Mouse (Mus musculus) left cerebral cortex, postnatal 10 days (tissue): ENCODE measurements around the gene Slc35e2. TPM values are rescaled to one million over a fixed set of nuclear protein-coding genes. Genes with fewer than 3 reads are reported as not detected.
"Not testable (repeated sequence)": the region's sequence is repeated elsewhere in the genome, so short reads cannot be mapped to it uniquely, and the experiment has no call there.

ENCODE experiments used
- DNase-seq, 2 experiments: peaks; one replicate each; pipeline ENCODE4 v3.0.0; 2021 to 2022; ENCODE audit warnings: low spot score in 2 of 2, mixed read lengths in 1 of 2; ENCODE audit errors: extremely low spot score in 1 of 2
- intact Hi-C: fragments of 180-260 bp; cut with DNase I; formaldehyde crosslinking; loops from one replicate; pipeline ENCODE4 v1.15.1; 2025
- total RNA-seq, 2 experiments: library from RNA; stranded (reverse); gene quantifications; 2 replicates each; pipeline ENCODE4 v1.2.3; 2021

Slc35e2 gene
- total RNA-seq, 2 experiments from 2014 or later, result 44.1 to 45.2 TPM

DNA sequence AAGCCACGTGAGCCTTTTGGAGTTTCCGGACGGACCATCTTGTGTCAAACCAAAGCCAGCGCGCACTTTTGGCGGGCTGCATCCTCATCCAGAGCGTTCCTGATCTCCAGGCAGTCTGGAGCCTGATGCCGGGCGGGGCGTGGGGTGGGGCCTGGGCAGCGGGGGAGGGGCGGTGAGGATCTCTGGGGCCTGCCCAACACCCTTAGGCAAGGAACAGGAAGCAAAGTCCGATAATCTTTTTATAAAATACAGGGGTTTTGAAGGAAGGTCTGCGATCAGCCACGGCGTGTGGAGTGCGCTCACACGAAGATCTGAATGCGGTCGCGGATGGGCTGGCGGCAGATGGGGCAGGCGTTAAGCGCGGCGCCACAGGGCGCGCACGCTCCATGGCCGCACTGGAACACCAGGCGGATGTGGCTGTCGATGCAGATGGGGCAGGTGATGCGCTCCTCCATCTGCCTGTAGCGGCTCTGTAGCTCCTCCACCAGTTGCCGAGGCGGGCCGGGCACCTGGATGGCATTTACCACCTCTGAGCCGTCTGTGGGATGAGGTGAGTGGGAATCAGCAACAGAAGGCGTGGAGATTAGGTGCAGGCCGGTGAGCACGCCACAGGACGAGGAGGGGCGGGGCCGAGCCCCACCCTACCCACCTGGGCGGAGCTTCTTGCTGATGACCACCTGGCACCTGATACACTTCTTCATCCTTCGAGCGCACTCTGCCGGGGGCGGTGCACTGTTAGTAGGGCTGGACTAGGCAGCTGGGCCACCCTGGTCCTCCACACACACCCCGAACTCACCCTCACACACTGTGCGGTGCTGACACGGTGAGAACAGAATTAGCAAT lies 53.5 kb downstream of the Slc35e2 start:
- intact Hi-C loops, result no loop called here
- peak in 1 of 2 experiments; percentile 64 for DNase-seq

GRCm38 (mm10) chr4:155656214-155656751 lies 55.1 kb downstream of the Slc35e2 start:
- intact Hi-C loops, result no loop called here
- peak in 1 of 2 experiments; percentile 21 for DNase-seq

GRCm38 (mm10) chr4:155658961-155659360 lies 57.7 kb downstream of the Slc35e2 start:
- intact Hi-C loops, result no loop called here

DNA sequence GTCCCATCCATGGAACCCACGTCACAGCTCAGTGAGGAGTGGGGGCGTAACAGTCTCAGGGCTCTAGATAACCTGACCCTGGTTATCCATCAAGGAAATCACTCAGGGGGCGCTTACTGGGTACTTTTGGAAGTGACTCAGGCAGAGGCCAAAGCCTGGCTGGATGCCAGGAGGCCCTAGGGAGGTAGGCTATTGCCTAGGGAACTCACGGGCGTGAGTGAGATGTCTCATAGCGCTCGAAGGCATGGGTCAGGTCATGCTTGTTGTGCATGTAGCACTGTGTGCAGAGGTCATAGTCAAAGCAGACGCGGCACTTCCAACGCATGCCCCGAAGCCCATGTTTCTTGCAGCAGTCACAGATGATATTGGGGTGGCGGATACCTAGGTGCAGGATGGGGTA lies 59.4 kb downstream of the Slc35e2 start:
- DNase-seq, result no peak
- intact Hi-C loops, result no loop called here

More at GRCm38 (mm10) chr4:155658961-155659360, 57.7 kb downstream of the Slc35e2 start:
- DNase-seq, result no peak

- no peak for DNase-seq
- intact Hi-C loops, result no loop called here
Measured at GRCm38 (mm10) chr4:155666903-155667302, 65.7 kb downstream of the Slc35e2 start.

GRCm38 (mm10) chr4:155668689-155669597 lies 67.7 kb downstream of the Slc35e2 start, which contains the start of gene Mib2:
Gene Mib2 (minus strand): TSS chr4:155669198.
- intact Hi-C loops, result no loop called here

GRCm38 (mm10) chr4:155669598-155670075 lies 68.4 kb downstream of the Slc35e2 start:
- intact Hi-C loops, result no loop called here
- no peak for DNase-seq

More at GRCm38 (mm10) chr4:155668689-155669597, 67.7 kb downstream of the Slc35e2 start, which contains the start of gene Mib2:
- DNase-seq, result peak; percentile 95 to 99

- DNase-seq, intact Hi-C loops: not testable (repeated sequence)
Measured at GRCm38 (mm10) chr4:155670236-155670635, 69.0 kb downstream of the Slc35e2 start.

DNA sequence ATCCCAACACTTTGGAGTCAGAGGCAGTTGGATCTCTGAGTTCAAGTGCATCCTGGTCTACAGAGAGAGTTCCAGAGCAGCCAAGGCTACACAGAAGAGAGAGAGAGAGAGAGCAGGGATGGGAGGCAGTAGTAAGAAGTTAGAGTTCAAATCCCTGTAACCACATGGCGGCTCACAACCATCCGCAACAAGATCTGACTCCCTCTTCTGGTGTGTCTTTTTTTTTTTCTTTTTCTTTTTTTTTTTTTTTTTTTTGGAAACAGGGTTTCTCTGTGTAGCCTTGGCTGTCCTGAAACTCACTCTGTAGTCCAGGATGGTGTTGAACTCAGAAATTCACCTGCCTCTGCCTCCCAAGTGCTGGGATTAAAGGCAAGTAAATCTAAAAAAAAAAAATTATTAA lies 70.9 kb downstream of the Slc35e2 start:
- intact Hi-C loops, result no loop called here
- no peak for DNase-seq

Other genes starting within 250 kb of the Slc35e2 start
- gene Prkcz, start 240.1 kb upstream of the Slc35e2 start, total RNA-seq, result 100 to 1,000 TPM; 174 to 187 TPM
- 10 to 100 TPM; 33.0 to 34.9 TPM for gene Gabrd, start 203.3 kb upstream of the Slc35e2 start, total RNA-seq
- gene Cfap74, start 192.2 kb upstream of the Slc35e2 start, total RNA-seq, result 10 to 100 TPM; 10.1 to 10.6 TPM
- 1 to 10 TPM in 1 of 2 experiments, not detected in 1; 2.4 TPM for gene Tmem52, start 132.3 kb upstream of the Slc35e2 start, total RNA-seq
- 1,000 to 10,000 TPM; 1,230 to 1,248 TPM for gene Gnb1, start 110.1 kb upstream of the Slc35e2 start, total RNA-seq
- 10 to 100 TPM; 47.9 TPM for gene Nadk, start 39.0 kb upstream of the Slc35e2 start, total RNA-seq
- gene Cdk11b, start 23.4 kb downstream of the Slc35e2 start, total RNA-seq, result 10 to 100 TPM; 42.0 to 51.4 TPM
- not detected for gene Gm10563, start 44.0 kb downstream of the Slc35e2 start, total RNA-seq
- 1 to 10 TPM; 2.1 to 2.2 TPM for gene Mmp23, start 52.0 kb downstream of the Slc35e2 start, total RNA-seq
- 100 to 1,000 TPM in 1 of 2 experiments, 10 to 100 TPM in 1; 98.4 to 100 TPM for gene Mib2, start 67.8 kb downstream of the Slc35e2 start, total RNA-seq
- gene Fndc10, start 92.9 kb downstream of the Slc35e2 start, total RNA-seq, result 10 to 100 TPM; 20.2 to 22.2 TPM
- gene Ssu72, start 103.4 kb downstream of the Slc35e2 start, total RNA-seq, result 10 to 100 TPM; 82.3 to 85.4 TPM
- 10 to 100 TPM; 63.6 to 68.8 TPM for gene Tmem240, start 133.4 kb downstream of the Slc35e2 start, total RNA-seq
- gene Atad3a, start 159.7 kb downstream of the Slc35e2 start, total RNA-seq, result 10 to 100 TPM; 56.0 to 57.9 TPM
- 10 to 100 TPM; 14.6 to 19.3 TPM for gene Vwa1, start 173.3 kb downstream of the Slc35e2 start, total RNA-seq
- gene Tmem88b, start 184.5 kb downstream of the Slc35e2 start, total RNA-seq, result 1 to 10 TPM; 3.0 to 5.4 TPM
- not detected for gene Ankrd65, start 189.0 kb downstream of the Slc35e2 start, total RNA-seq
- gene Mrpl20, start 201.5 kb downstream of the Slc35e2 start, total RNA-seq, result 100 to 1,000 TPM; 103 to 111 TPM
- 10 to 100 TPM; 68.7 to 71.2 TPM for gene Ccnl2, start 211.1 kb downstream of the Slc35e2 start, total RNA-seq
- gene Aurkaip1, start 229.9 kb downstream of the Slc35e2 start, total RNA-seq, result 10 to 100 TPM; 81.6 to 82.6 TPM
- gene Mxra8, start 238.3 kb downstream of the Slc35e2 start, total RNA-seq, result 10 to 100 TPM; 10.6 to 14.1 TPM
- gene Dvl1, start 246.0 kb downstream of the Slc35e2 start, total RNA-seq, result 10 to 100 TPM; 70.6 to 74.2 TPM